Mouse (Mus musculus): ENCODE results near the gene Glmn.

The Glmn gene

GRCm38 (mm10) chr5:107597301-107598077, at the start of gene Glmn, which contains the start of gene Rpap2:
TSS of gene Glmn (minus strand) at chr5:107597888.
TSS of gene Rpap2 (plus strand) at chr5:107597373.
- in situ Hi-C loops (cut with MboI; ENCODE audit: unreplicated experiment in 2 of 2) = no loop called here

DNA sequence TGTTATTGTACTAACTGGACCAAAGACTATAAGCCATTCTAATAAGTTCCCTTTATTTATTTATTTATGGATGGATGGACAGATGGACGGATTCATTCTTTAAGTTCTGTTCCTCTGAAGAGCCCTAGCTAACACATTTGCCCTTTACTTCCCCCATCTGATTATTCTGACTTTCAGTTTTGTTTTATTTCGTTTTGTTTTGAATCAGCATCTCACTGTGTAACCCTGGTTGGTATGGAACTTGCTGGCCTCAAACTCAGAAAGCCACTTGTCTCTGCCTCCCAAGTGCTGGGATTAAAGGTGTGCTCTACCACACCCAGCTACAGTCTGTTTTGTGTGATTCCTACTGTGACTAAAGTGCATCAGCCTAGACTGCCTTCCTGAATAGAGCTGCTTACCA, 48.2 kb upstream of the Glmn start:
- in situ Hi-C loops (cut with MboI; ENCODE audit: unreplicated experiment in 2 of 2) = no loop called here

GRCm38 (mm10) chr5:107644595-107644994, 46.9 kb upstream of the Glmn start:
- in situ Hi-C loops (cut with MboI; ENCODE audit: unreplicated experiment in 2 of 2) = no loop called here

- in situ Hi-C loops (cut with MboI; ENCODE audit: unreplicated experiment in 2 of 2) = no loop called here
Observed at GRCm38 (mm10) chr5:107638366-107638765, 40.7 kb upstream of the Glmn start.

DNA sequence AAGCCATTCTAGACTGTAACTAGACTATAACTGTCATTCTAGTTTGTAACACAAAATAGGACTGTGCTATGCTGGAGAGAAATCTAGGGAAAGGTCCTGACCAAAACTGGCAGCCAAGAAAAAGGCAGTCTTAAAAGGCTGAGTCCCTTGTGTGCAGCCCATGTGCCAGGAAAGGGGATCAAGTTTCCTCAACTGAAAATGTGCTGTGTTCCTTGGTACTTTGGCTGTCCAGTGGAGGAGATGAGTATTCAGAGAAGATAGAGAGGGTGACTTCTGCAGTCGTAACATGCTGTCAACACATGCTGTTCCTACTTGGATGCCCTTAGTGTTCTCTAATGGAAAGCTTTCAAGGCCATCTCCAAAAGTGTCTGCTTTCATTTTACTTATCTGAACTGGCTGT, 39.4 kb upstream of the Glmn start:
- in situ Hi-C loops (cut with MboI; ENCODE audit: unreplicated experiment in 2 of 2) = no loop called here

DNA sequence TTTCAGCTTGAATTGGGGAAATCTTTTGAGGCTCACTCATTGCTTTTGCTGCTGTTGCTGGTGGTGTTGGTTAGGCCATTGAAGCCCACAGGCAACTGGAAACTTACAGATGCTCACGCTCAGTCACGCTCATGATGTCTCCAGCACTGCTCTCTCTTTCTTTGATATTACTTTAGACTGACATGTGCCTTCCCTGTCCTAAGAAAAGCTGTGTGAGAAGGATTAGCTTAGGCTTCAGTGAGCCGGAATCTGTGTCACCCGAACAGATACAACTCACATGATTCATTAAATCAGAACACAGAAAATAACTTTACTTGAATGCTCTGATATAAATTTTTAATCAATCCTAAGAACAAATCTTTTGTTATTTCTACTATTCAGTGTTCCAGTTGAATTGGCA, 36.0 kb upstream of the Glmn start:
- in situ Hi-C loops (cut with MboI; ENCODE audit: unreplicated experiment in 2 of 2) = no loop called here

- in situ Hi-C loops (cut with MboI; ENCODE audit: unreplicated experiment in 2 of 2) = loop anchor here (25.0 kb wide), 1 partner anchor 391 kb away; no protein-coding TSS in a partner anchor
Observed at GRCm38 (mm10) chr5:107621327-107621726, 23.6 kb upstream of the Glmn start.

GRCm38 (mm10) chr5:107617986-107618385, 20.3 kb upstream of the Glmn start:
- in situ Hi-C loops (cut with MboI; ENCODE audit: unreplicated experiment in 2 of 2) = loop anchor here (5.0 to 25.0 kb wide), 5 partner anchors 164 to 557 kb away; no protein-coding TSS in a partner anchor

- in situ Hi-C loops (cut with MboI; ENCODE audit: unreplicated experiment in 2 of 2) = loop anchor here (5.0 to 25.0 kb wide), 4 partner anchors 184 to 564 kb away; no protein-coding TSS in a partner anchor
Observed at GRCm38 (mm10) chr5:107611224-107611623, 13.5 kb upstream of the Glmn start.

DNA sequence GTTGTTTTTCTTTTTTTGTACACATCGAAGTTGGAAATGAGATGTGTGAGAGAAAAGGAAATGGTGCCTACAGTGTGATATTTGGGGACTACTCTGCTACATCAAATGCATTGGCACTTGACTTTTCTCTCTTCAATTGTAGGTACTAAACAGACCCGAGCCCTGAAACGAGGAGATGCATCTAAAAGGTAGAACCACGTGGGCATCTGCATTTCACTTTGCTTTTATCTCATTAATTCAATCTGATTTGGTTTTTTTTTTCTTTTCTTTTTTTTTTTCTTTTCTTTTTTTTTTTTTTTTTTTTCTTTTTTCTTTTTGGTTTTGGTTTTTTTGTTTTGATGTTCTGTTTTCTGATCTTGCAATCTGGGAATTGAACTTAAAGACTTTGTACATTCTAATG, 692 bp upstream of the Glmn start:
- in situ Hi-C loops (cut with MboI; ENCODE audit: unreplicated experiment in 2 of 2) = no loop called here

GRCm38 (mm10) chr5:107569148-107569547, 28.5 kb downstream of the Glmn start:
- in situ Hi-C loops (cut with MboI; ENCODE audit: unreplicated experiment in 2 of 2) = no loop called here

GRCm38 (mm10) chr5:107556969-107557368, 40.7 kb downstream of the Glmn start:
- in situ Hi-C loops (cut with MboI; ENCODE audit: unreplicated experiment in 2 of 2) = no loop called here

DNA sequence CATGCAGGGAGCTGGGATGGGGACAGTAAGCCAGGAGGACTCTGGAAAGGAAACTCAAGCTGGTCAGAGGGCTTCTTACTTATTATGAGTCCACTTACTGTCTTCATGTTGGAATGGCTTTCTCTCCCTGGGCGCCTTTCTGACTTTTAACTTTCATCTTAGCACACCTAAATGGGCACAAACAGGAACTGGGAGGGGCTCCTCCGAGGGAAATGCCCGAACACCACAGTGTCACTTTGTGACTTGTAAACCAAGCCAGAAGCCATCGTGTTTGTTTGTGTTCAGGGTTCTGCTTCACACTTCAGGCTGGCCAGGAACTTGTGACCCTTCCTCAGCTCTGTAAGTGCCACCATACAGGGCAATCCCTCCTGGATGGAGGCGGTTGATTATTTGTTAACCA, 43.4 kb downstream of the Glmn start:
- in situ Hi-C loops (cut with MboI; ENCODE audit: unreplicated experiment in 2 of 2) = no loop called here

- in situ Hi-C loops (cut with MboI; ENCODE audit: unreplicated experiment in 2 of 2) = no loop called here
Observed at GRCm38 (mm10) chr5:107548444-107548843, 49.2 kb downstream of the Glmn start.

DNA sequence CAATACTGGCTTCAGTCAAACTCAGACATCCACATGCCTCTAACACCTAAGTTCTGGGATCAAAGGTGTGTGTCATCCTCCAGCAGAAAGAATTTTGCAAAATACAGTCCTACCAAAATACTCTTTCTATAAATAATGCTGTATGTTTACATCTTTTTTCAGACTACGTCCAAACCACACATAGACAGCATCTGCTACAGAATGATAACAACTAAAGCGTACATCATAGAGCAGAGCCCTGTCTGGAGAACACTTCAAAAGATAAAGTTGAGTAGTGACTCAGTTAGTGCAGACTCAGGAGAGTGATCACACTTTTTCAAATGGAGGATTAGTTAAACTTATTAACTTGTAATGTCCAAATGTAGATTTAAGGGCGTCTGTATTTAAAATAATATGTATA, 49.7 kb downstream of the Glmn start:
- in situ Hi-C loops (cut with MboI; ENCODE audit: unreplicated experiment in 2 of 2) = no loop called here

- in situ Hi-C loops (cut with MboI; ENCODE audit: unreplicated experiment in 2 of 2) = no loop called here
Observed at GRCm38 (mm10) chr5:107545927-107546326, 51.8 kb downstream of the Glmn start.

DNA sequence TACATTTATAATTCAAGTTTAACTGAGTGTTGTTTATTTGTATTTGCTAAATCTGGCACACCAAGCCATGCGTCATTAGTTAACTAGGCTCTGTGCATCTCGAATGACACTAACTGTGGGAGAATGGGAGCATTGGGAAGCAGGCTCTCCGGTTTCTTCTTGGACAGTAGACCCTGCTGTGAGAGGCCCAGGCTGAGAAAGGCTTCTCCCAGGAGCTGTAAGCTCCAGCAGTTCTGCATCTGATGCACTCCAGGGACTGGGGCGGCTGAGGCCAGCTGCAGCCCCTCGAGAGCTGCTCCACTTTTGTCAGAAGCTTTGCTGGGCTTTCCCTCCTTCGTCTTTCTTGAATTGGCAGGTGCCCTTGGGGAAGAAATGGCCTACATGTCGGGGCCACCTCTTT, 56.0 kb downstream of the Glmn start:
- in situ Hi-C loops (cut with MboI; ENCODE audit: unreplicated experiment in 2 of 2) = no loop called here

- in situ Hi-C loops (cut with MboI; ENCODE audit: unreplicated experiment in 2 of 2) = no loop called here
Observed at GRCm38 (mm10) chr5:107534581-107534980, 63.1 kb downstream of the Glmn start, which contains the start of gene 1700028K03Rik. TSS of gene 1700028K03Rik (plus strand) at chr5:107534709.

DNA sequence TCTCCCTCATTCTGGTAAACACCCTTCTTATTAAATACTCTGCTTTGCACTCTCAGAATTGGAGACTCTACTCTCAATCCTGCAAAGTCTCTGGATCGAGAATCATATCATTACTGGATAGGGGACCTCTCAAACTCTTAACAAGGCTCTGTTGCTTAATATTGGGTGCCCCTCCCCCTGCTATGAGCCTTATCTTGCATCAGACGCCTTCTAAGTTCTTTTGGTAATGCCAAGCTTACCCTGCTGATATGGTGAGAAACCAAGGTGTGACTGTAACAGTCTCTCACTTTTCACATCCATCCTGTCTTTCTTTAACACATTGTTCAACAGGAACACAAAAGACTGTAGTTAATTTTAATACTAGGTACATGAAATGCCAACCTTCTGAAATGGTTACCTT, 64.1 kb downstream of the Glmn start:
- in situ Hi-C loops (cut with MboI; ENCODE audit: unreplicated experiment in 2 of 2) = no loop called here

- in situ Hi-C loops (cut with MboI; ENCODE audit: unreplicated experiment in 2 of 2) = no loop called here
Observed at GRCm38 (mm10) chr5:107528856-107529255, 68.8 kb downstream of the Glmn start.

- in situ Hi-C loops (cut with MboI; ENCODE audit: unreplicated experiment in 2 of 2) = no loop called here
Observed at GRCm38 (mm10) chr5:107524281-107524680, 73.4 kb downstream of the Glmn start.

GRCm38 (mm10) chr5:107521897-107522296, 75.8 kb downstream of the Glmn start:
- in situ Hi-C loops (cut with MboI; ENCODE audit: unreplicated experiment in 2 of 2) = no loop called here

Measured in v-Abl transformed pro-B cells (cell line).